Mouse (Mus musculus) lung, postnatal 36 days (tissue): ENCODE measurements at regions not wholly inside any gene's neighbourhood (a gene's known extent, or its start where the extent isn't known, plus 50 kb on each side); places are given as distances from the start of the nearest gene placed in this dataset.
A peak's percentile ranks its signal among the peaks of the same experiment; 100 is the strongest.

Experiments used
- DNase-seq: peaks from one replicate; pipeline ENCODE4 v3.0.0; 2022; ENCODE audit warnings: mixed read lengths

DNA sequence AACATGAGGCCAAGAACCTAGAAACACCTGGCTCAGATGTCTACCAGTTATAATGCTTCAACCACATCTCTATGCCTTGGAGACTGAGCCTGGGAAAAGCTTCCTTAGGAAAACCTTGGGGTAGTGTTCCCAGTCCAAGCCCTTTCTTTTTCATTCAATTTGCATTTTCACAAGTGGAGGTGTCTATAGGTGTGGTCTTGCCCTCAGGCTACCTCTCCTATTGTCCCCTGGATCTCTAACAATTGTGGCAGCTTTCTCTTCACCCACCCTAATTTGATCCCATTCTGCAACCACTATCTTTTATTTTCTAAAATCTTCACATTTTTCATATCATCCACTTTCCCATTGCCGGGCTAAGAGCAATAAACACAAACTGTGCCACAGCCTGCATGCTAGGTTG is 251.0 kb upstream of the Rbms1 start:
- no peak for DNase-seq

DNA sequence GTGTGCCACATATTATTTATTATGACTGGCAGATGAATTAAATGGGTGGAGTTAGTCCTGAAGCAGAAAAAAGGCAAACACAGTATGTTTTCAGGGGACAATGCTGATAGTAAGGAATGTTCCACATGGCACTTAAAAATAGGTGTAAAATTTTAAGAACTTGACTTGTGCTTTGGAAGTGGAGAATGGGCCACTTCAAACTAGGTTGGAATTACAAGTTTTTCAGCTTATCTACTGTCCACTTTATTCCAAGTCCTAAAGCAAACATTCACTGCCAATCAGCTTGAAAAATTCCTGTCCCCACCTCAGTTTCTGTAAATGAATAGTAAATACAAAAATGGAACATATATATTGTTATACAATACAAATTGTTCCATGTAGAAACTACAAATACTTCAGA is 238.4 kb upstream of the Rbms1 start:
- DNase-seq: peak; percentile 18

DNA sequence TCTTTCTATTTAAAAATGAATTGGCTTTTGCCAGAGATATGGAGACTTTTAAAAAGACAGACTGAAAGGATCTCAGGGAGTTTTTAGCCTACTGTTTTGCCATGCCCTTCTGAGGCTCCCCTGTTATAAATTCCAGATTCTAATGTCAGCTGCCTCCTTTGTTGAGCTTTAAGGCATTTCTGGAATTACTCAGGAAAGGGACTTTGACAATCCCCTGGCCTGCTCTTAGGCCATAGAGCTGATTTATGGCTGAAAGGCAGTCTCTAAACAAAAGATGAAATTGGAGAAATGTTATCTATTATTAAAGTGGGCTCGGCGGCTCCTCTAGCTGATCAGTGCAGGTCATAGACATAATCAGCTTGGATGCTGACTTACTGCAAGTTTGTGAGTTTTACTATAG is 231.0 kb upstream of the Rbms1 start:
- DNase-seq: no peak

DNA sequence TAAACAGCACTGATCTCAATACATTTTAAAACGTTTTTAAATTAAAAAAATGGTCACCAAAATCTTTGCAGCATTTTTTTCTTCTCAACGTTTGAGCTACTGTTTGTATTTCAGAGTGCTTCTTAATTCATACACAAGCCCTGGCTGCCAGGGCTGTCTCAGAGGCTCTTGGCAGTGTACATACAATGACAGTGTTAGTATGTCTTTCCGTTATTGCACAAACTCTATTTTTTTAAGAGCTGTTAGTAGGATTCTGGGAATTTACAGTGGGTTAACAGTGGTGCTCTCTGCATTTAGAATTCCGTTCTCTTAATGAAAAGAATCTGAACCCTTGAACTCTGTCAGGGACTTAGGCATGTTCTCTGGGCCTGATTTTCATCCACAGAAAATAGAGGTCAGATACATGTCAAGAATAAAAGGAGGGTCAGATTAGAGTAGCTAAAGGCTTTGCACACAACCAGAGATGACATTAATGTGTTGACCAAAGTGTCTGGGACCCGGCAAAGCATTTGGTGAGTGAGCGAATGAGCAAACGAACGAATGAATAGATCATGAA is 219.5 kb upstream of the Rbms1 start:
- no peak for DNase-seq

DNA sequence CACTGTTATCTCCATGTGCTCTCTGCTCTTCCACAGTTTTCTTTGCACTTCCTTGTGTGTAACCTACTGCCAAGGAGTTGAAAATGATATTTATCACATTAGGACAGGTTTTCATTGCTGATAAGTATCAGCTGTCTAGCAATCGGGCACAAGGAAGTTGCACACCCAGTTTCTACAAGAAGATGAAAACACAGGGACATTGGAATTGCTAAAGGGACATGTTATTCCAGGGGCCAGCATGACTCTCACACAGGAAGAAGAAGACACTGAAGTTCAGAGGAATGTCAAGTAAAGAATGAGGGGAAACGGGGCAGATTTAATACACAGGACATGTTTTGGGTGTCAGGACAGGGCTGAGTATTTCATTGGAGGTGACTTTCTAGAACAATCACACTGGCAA is 214.8 kb upstream of the Rbms1 start:
- DNase-seq: peak; percentile 32

DNA sequence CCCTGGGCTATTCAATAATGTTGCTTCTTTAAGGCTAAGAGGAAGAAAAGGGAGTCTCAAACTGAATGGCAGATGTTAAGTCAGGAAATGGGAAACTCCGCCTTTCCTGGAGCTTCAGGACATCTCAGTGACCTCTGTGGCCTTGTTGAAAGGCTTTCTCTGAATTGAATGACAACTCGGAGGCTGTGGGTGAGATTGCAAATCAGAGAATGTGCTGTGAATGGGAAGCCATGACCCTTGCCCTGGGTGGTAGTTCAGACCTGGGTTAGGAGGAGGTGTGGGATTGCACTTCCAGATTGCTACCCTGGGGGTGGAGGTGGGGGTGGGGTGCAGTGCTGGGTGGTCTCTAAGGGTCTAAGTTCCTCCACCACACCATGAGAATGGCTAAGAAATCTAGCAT is 213.8 kb upstream of the Rbms1 start:
- peak; percentile 57 for DNase-seq

DNA sequence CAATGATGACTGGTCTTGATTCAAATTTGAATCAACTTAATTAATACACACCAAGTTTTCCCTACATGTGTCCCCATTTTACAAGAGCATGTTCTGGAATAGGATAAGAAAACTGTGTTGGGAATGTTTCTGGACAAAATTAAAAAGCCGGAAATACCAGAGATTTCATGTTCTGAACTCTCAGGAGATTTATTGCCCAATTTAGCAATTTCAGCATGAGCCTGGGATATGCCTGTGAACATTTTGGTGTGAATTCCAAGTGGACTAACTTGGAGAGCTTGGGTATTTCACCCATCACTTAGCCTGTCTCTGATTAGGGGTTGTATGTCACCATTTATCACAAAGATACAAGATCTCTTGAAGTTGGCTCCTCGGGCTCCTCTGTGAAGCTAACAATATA is 210.6 kb upstream of the Rbms1 start:
- DNase-seq: peak; percentile 26

DNA sequence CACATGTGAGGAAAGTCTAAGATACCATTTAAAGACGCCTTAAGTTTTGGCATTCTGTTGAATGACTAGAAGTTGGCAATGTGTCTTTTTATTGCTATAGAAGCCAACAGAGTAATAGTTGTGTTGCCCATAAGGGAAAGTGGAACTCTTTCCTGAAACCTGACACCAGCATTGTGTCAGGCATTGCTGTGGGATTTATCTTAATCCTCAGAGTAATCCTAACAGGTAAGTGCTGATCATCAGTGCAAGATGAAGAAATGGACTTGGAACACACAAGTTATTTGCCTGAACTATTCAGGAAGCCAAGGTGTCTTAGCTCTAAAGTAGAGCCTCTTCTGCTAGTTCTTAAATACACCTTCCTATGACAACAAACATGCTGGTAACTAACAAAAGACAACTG is 198.3 kb upstream of the Rbms1 start:
- no peak for DNase-seq

DNA sequence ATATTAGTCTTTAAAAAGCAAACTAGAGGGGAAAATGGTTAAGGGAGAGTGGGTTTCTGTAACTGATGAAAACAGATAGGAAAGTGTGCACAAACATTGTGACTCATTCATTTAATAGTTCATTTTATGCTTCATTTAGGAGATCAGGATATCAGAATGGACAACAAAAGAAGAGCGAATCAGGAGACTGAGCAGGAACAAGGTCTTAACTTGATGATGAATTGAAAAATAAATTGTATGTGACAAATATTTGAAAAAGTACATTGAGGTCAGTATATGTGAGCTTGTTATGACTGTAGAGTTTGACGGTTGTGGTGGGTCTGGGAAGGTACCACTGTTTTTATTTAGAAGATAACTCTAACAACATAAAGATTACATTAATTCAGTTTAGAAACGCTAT is 196.8 kb upstream of the Rbms1 start:
- DNase-seq: no peak

DNA sequence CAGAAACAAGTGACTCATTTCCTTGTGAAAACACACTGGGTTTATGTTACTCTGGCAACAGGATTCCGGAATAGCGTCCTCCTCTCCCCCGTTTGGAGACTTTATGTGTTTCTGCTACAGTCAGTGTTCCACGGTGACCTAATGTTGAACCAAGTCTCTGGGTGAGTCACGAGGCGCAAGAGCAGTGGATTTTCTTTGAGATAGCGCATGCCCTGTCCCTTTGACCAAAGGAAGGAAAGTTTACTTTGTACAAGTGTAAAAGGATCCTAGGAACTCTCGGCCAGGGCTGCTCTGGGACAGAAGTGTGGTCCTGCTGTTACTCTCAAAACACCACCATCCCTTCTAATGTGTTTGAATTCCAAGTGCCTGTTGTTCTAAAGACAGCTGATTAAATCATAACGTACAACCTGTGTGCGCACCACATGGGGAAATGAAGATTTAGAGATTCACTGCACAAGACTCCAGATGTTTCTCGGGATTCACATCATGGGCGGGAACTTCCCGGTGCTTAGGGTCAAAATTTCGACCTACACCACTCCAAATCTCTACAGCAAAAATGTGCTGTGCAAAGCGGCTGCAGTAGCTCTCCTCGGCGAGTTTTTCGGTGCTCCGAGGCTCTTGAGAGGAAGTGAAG is 176.1 kb upstream of the Rbms1 start:
- DNase-seq: peak; percentile 83

DNA sequence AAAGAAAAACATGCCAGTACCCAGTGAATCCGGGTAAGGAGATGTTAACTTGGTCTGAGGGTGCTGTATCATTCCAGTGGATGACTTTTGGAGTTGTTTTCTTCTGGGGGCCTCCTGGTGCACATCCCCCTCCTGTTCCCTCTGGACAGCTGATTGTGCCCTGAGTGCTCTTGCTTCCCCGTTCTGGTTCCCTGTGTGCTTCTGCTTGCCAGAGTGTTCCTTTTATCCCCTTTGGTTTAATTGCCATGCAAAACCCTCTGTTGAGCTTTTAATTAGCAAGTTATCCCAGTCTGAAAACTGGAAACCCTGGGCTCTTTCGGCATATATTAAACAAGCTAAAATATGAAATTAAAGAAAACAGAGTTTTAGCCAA is 175.6 kb upstream of the Rbms1 start:
- DNase-seq: no peak

DNA sequence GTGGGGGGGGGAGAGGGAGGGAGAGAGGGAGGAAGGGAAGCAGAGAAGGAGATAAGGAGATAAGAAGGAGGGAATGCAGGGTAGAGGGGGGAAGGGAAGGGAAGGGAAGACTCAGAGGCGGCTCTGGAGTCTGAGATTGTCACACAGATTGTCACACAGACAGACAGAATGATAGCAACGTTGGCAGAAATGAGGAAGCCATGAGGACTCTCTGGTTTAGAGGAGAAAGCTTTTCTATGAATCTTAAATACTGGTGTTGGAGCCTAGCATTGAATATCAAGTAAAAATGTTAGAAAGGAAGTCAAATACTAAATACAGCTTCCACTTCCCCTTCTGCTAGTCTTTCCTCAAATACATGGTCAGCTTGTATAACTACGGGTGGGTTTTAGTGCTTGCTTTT is 174.4 kb upstream of the Rbms1 start:
- DNase-seq: no peak

DNA sequence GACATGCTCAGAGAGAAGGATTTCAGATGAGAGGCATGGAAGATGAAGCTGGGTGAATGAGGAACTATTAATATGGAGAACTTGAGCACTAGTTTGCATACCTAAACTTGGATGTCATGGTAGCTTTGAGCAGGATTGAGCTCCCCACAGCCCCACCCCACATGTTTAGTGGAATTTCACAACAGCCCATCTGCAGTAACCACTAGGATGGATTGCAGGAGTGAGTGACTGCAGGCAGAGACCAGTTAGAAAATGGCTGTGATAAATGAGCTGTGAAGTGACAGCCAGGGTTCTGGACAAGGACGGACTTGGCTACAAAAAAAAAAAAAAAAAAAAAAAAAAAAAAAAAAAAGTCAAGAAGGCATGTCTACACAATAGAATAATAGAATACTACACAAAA is 173.9 kb upstream of the Rbms1 start:
- DNase-seq: peak; percentile 57

DNA sequence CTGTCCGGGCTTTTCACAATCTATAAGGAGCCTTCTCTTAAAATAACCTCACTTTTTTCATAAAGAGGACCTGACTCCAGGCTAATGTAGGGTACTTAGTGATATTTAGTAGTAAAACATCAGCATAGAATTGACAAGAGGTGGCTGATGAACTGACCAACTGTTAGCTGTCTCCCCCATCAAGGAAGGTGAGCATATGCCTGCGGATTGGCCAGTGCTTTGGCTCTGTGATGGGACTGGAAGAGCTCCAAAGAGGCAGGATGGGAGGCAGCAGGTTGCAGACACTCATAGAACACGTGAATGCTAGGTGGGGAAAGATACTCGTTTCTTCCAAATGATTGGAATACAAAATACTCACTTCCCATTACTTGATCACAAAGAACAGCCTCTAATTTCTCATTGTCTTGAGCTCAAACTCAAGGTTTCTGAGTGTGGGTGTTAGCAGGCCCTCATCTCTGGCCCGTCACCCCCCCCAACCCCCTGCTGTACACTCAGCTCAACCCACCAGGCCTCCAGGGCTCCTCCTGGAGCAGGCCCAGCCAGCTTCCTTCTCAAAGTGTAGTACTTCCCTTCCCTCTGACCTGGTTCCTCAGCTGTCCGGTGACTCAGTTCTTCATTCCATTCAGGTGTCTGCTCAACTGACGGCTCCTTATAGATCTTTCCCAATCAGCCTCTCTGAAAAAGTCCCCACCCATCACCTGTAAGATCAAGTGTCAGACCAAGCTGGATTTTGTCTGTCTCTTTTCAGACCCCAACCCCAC is 160.2 kb upstream of the Rbms1 start:
- no peak for DNase-seq

DNA sequence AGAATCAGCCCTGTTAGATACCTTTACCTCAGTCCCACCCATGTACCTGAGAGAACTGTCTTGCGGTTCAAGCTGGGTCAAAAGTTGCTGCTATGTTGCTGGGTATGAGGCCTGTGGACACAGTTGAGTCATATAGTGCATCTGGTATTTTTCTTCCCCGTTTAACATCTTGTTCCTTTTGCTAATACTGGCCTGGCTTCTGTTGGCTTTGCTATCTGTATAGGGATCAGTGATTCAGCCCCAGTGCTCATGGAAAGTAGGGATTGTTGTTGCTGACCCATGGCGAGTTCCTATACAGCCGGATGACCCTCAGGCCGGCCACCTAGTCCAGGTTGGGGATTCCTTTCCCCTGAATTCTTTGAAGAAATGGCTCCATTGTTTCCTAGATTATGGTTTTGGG is 158.3 kb upstream of the Rbms1 start:
- no peak for DNase-seq

DNA sequence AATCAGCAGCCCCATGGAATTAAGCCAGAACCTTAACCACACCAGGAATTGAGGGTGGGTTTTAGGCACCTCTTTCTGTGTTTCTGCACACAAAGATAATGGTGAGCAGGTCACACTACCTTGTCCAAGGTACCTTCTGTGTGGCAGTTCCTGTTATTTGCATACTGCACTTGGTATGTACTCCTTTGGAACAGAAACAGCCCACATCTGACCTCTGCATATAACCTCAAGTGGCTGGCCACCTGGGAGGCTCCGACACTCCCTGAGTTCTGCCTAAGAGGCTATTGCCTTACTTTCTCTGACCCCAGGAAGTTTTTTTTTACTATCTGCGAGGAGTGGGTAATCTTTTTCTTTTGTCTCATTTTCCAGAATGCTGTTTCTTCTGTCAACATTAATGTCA is 151.6 kb upstream of the Rbms1 start:
- DNase-seq: peak; percentile 18

DNA sequence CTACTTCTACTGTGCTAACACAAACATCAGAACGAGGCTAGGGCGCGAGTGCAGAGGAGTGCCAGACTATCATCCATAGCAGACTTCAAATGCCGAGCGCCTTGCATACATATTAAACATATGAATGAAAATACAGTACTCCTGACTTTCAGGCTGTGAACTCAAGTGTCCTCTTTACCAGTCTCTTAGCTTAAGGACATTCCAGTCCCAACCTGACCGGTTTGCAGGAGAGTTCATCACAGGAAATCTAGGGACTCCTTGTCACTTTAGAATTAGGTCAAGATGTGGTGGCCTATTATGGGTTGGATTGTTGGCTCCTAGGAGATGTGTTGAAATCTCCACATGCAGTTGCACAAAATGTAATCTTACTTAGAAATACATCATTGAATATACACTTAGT is 150.9 kb upstream of the Rbms1 start:
- peak; percentile 78 for DNase-seq

DNA sequence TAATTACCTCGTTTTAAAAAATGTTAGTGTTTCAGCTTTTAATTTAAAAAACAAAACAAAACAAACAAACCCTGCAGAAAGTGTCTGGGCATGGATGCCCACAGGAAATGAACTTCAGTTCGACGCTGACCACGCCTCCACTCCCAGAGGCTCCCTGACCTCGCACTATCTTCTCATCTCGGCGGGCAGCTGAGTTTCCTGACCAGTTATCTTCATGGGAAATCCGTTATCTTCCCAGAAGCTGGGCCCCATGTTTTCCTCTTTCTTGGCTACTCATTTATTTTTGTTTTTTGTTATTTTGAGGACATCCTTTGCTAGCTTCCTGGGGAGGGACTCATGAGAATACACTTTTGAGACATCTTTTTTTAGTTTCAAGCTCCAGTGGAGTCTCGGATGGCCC is 147.6 kb upstream of the Rbms1 start:
- peak; percentile 77 for DNase-seq

DNA sequence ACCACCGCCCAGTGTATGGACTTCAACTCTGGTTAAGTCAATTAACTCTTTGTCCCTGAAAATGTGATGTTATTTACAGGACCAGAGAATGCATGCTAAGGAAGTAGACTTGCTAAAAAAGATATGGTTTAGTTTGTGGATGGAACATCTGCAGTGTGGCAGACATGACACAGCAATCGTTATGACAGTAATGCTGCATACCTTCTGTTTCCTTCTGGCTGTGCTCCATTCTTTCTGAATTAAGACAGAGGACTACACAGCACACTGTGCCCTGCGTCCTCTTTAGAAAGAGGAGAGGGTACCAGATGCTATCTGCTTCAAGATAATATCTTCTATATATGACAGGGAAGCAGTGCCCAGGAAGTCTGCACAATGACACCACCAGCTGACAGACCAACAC is 146.6 kb upstream of the Rbms1 start:
- DNase-seq: no peak

DNA sequence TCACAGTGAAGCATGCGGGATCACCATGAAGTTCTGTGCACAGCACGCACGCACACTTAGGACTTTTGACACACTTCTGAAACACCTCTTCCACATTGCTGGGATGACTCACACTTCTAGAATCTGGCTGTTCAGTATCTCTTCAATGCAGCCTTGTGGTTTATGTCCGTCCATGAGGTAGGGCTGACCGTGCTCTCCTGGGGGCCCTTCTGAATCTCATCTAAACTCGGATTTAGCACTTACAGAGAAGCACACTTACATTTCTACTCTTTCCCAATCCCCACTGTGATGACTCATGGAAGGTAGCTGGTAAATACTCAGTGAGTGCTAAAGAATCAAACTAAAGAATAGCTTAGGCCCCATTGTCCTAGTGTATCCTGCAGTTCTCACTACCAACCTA is 142.2 kb upstream of the Rbms1 start:
- no peak for DNase-seq

DNA sequence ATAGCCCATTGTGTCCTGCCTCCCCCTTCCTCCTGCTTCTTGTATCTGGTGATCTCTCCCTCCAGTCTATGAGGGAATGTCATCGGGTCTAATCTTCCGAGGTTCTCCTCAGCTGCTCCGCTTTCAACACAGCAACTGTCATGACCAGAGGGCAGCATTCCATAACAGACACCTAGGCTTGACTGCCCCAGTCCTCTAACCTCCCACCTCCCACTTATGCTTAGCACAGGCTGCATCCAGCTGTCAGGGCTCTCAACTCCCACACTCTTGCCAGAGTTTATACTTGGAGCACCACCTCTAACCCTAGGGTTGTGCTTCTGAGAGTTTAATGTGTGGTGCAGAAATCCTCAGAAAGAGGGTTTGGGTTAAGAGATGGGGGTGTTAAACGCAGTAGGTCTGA is 137.9 kb upstream of the Rbms1 start:
- DNase-seq: peak; percentile 63

DNA sequence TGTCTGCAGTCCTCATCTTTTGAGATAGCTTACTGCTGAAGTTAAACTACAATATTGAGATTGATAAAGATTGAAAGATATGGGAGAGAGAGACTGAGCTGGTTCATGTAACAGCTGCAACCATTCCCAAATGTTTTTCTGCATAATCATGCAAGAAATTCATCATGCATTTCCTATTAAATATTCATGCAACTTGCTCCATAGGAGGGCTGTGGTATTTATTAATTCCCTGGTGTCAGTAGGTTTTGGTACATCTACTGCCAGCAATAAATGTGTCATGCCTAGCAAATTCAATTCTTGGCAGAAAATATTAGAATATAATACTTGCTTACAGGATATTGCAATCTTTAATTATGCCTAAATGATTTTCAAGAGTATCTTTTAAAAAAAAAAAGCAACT is 125.5 kb upstream of the Rbms1 start:
- no peak for DNase-seq

DNA sequence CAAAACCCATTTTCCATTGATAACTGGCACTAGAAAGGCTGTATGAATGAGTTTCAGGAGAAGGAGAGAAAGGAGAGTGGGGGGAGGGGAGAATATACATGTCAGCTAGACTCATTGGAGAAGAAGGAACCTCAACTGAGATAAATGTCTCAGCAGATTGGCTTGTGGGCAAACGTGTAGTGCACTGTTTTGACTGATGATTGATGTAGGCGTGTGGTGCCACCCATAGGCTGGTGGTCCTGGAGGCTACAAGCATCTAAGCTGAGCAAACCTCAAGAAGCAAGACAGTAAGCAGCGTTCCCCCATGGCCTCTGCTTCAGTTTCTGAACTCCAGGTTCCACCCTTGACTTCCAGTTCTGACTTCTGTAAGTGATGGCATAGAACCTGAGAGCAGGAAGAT is 121.8 kb upstream of the Rbms1 start:
- DNase-seq: no peak

DNA sequence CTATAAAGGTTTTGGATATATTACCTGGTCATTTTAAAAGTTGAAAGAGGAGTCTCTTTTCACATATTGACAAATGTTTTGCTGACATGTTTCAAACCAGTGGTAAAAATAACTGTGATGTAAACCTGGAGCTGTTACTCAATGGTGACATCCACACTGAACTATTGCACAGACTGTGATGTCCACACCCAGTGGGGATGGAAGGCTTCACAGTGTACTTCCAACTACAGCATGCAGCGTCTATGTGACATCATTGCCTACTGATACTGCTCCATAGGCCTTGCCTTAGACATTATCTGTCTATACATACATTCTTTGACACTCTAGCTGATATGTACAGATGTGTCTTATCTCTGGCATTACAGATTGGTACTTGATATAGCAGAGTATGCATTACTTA is 120.1 kb upstream of the Rbms1 start:
- no peak for DNase-seq

DNA sequence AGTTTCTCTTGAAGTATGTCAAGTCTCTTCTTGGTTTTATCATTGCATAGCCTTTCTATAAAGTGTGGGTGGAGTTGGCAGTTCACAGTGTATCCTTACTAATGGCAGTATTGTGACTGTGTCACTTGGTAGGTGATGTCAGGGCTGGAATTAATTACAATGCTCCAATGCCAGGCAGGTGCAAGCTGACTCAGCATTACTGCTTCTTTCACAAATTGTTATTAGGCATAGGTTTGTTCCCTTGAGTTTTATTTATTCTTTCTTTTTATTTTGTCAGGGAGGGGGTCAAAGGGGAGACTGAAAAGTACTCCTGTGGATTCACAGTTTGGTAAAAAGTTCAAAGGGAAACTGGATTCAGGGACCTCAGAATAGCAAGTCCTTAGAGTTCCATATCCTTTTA is 119.6 kb upstream of the Rbms1 start:
- DNase-seq: no peak
